Mouse (Mus musculus) heart, postnatal 0 days (tissue): ENCODE data around the gene Hmga2. TPM values are rescaled to one million over a fixed set of nuclear protein-coding genes. Genes with fewer than 3 reads are reported as not detected.

Experiments
- ATAC-seq: fragments of 200-750 bp; cut with Nextera tagmentation; 2 replicates; pipeline ENCODE4 v1.8.0; 2017; ENCODE audit warnings: low read depth, moderate number of reproducible peaks, moderate library complexity; ENCODE audit not compliant: insufficient read depth
- DNase-seq: peaks from one replicate; pipeline ENCODE4 v3.0.0-alpha.2; 2016; ENCODE audit warnings: low spot score
- H3K27ac ChIP-seq: fragments of 300-500 bp; sonication (generic); 2 replicates; pipeline ENCODE4 v1.5.1; 2014; ENCODE audit warnings: low read depth, mild to moderate bottlenecking
- H3K27me3 ChIP-seq: fragments of 300-500 bp; sonication (generic); 2 replicates; pipeline ENCODE4 v1.6.1; 2014; ENCODE audit warnings: low read length, mixed read lengths; ENCODE audit not compliant: control insufficient read depth, insufficient read depth
- H3K36me3 ChIP-seq: fragments of 300-500 bp; sonication (generic); replicated peaks from 2 replicates; pipeline ENCODE4 v1.6.1; 2014; ENCODE audit warnings: low read length, mixed read lengths; ENCODE audit not compliant: control insufficient read depth, insufficient read depth
- H3K4me1 ChIP-seq: fragments of 300-500 bp; sonication (generic); 2 replicates; pipeline ENCODE4 v1.6.1; 2014; ENCODE audit warnings: antibody characterized with exemption; ENCODE audit not compliant: control insufficient read depth, insufficient read depth
- H3K4me2 ChIP-seq: fragments of 300-500 bp; sonication (generic); 2 replicates; pipeline ENCODE4 v1.6.1; 2014; ENCODE audit warnings: low read depth, mild to moderate bottlenecking, low read length, moderate library complexity
- H3K4me3 ChIP-seq: fragments of 300-500 bp; sonication (generic); 2 replicates; pipeline ENCODE4 v1.5.1; 2014; ENCODE audit warnings: low read depth, low read length
- H3K9ac ChIP-seq: fragments of 300-500 bp; sonication (generic); replicated peaks from 2 replicates; pipeline ENCODE4 v1.6.1; 2014; ENCODE audit warnings: low read depth, low read length, mixed read lengths
- H3K9me3 ChIP-seq: fragments of 300-500 bp; sonication (generic); replicated peaks from 2 replicates; pipeline ENCODE4 v1.6.1; 2016; ENCODE audit warnings: low read length; ENCODE audit not compliant: control insufficient read depth
- CTCF ChIP-seq: IDR thresholded peaks from 2 replicates; pipeline ENCODE4 v1.5.1; 2016; ENCODE audit warnings: antibody characterized with exemption, control low read depth, low read depth
- EP300 ChIP-seq: IDR thresholded peaks from 2 replicates; pipeline ENCODE4 v1.6.1; 2016; ENCODE audit warnings: antibody characterized with exemption, low read depth
- WGBS: fragments of 180-500 bp; shearing (Covaris S2); extraction: QIAGEN DNeasy Blood & Tissue Kit; methylation state at CpG from one replicate; pipeline ENCODE4 v1.1.7; 2014; 5-methylcytosine and 5-hydroxymethylcytosine counted together
- polyA plus RNA-seq: library from polyadenylated mRNA; unstranded; fragments of >200 nt; fragmentation: Nextera tagmentation; extraction: Ambion mirVana; gene quantifications from 2 replicates; pipeline ENCODE4 v1.2.1, GENCODE M21; 2015
- total RNA-seq: library from RNA; depleted of rRNA; stranded (reverse); fragments of >200 nt; gene quantifications from 2 replicates; pipeline ENCODE4 v1.2.3, GENCODE M21; 2014; ENCODE audit warnings: low replicate concordance

Hmga2 gene
- total and polyA plus RNA-seq, 2 experiments from 2014 or later = 0.53 to 1.0 TPM

DNA sequence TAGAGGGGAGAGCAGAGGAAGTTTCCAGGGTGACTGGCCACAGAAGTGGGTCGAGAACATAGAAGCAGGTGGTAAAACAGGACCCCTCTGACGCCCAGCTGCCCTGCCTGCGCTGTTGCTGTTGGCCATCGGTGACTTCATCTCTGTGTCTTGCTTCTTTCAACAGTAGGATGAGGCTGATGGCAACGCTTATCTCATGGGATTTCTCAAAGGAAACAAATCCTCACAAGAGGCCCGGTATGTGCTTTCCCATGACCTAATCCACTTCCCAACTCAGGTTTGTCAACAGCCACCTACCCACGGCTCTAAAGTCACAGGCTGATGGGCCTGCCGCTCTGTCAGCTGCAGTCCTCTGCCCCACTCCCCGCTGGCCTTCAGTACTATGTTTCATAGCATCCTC lies 52.3 kb downstream of the Hmga2 start:
- no peak for ATAC-seq
- no peaks in the 10 kb centered on the region for H3K9me3 ChIP-seq
- H3K36me3 ChIP-seq = no peaks in the 10 kb centered on the region
- TF ChIP-seq CTCF = no peak
- TF ChIP-seq EP300 = no peak
- no peak overlapping the region for H3K9ac ChIP-seq
- no peak overlapping the region for H3K27ac ChIP-seq
- WGBS = 34% methylated on average over 9 of the region's 9 CpGs
- H3K27me3 ChIP-seq = no peaks in the 10 kb centered on the region
- no peak overlapping the region for H3K4me2 ChIP-seq
- peaks cover 28% of the 10 kb centered on the region for H3K4me1 ChIP-seq
- DNase-seq = no peak
- no peak overlapping the region for H3K4me3 ChIP-seq

DNA sequence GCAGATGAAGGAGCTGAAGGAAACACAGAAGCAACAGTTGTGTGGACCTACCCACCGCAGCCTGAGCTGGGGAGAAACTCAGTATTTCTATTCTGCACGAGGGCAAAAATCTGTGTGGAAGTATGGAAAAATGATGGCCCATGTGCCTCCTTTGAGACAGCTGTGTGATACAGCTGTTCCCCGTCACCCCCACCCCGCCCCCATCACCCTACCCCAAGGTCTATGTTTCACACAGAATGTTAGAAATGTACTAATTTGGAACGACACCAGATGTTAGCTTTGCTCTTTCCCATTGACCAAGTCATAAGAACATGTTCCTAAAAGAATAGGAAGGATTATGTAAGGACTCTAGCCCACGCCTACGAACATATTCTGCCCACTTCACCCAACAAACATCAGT lies 53.0 kb downstream of the Hmga2 start:
- Histone ChIP-seq H3K36me3 (no peaks in the 10 kb centered on the region), H3K9ac (no peak overlapping the region), H3K9me3 (no peaks in the 10 kb centered on the region), H3K4me3 (no peak overlapping the region), H3K4me2 (no peak overlapping the region), H3K27ac (no peak overlapping the region), H3K4me1 (peaks cover 22% of the 10 kb centered on the region), H3K27me3 (no peaks in the 10 kb centered on the region)
- TF ChIP-seq CTCF = no peak
- TF ChIP-seq EP300 = no peak
- DNase-seq (no peak), ATAC-seq (no peak)
- WGBS = 75% methylated on average over 7 of the region's 7 CpGs

DNA sequence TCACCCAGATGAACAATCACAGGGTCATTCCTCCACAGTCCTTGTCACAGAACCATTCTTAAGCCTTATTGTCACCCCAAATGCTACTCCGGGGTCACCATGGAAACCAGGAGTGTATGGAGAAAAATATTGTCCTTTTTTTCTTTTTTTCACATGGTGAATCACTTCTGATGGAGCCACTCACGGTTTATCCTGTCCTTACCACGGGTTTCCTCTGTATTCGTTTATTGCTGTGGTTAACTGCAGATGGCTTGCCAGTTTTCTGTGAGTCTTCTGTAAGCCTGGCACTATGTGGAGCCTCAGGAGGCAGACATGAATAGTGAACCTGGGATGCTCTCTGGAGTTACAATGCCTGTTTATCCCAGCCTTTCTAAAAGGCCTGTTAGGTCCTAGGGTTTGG lies 53.4 kb downstream of the Hmga2 start:
- H3K9me3 ChIP-seq = no peaks in the 10 kb centered on the region
- no peak for ATAC-seq
- peak overlapping the region; percentile 35; the same call in 1 of the 2 replicates for H3K27ac ChIP-seq
- no peak overlapping the region for H3K9ac ChIP-seq
- TF ChIP-seq CTCF (no peak), EP300 (no peak)
- DNase-seq = no peak
- no peak overlapping the region for H3K4me3 ChIP-seq
- H3K27me3 ChIP-seq = no peaks in the 10 kb centered on the region
- WGBS = 62% methylated on average over 4 of the region's 4 CpGs
- no peaks in the 10 kb centered on the region for H3K36me3 ChIP-seq
- peaks cover 21% of the 10 kb centered on the region for H3K4me1 ChIP-seq
- H3K4me2 ChIP-seq = no peak overlapping the region

DNA sequence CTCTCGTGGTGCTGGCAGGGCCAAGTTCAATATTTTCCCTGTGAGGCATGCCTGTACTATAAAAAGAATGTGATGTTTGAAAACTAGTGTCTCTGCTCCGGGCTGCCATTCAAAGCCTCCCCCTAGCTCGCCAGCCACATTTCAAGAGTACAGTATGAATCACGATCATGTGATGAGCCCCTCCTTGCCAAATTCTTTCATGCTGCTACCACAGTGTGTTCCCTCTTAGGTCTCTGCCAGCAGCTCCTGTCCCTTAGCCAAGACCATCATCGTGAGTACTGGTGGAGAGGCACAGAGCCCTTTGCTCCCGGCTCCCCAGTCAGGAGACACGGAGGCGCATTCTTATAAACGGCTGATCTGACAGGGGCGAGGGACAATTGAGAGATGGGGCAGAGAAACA lies 54.2 kb downstream of the Hmga2 start:
- TF ChIP-seq EP300 = peak; percentile 88
- no peak for TF ChIP-seq CTCF
- Histone ChIP-seq H3K27me3 (no peaks in the 10 kb centered on the region), H3K4me3 (no peak overlapping the region), H3K27ac (peak overlapping the region; percentile 66), H3K4me2 (peak overlapping the region; percentile 30), H3K9ac (no peak overlapping the region), H3K4me1 (peaks cover 29% of the 10 kb centered on the region), H3K36me3 (no peaks in the 10 kb centered on the region), H3K9me3 (no peaks in the 10 kb centered on the region)
- DNase-seq (peak; percentile 97), ATAC-seq (peak; percentile 96)
- WGBS = 12% methylated on average over 10 of the region's 10 CpGs

DNA sequence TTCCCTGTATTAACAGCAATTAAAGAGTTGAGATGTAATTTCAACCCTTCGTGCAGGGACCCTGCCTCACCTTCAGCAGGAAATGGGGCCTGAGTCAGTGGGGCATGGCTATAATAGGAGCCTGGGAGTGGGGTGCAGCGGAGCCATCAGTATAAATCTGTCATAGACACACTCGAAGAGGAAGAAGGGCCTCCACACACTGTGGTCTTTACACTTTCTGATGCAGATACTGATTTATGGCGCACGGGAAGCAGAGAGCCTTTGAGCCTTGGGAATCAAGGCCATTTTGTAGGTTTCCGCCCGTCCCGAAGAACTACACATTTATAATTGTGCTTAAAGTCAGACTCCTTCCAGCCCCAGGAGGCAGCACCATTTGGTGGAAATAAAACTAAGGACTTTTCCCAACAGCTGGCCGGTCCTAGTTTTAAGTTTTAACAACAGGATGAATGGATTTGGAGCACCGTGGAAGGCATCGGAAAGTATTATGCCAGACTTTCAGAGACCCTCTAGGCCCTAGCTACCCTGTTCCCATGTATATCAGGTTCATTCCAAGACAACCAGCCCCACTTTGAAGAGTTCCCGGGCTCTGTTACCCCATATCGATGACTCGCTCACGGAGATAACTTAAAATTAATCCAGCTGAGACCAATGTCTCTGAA lies 55.2 kb downstream of the Hmga2 start:
- TF ChIP-seq EP300 (no peak), CTCF (no peak)
- 76% methylated on average over 15 of the region's 15 CpGs for WGBS
- H3K4me1 ChIP-seq = peaks cover 32% of the 10 kb centered on the region
- ATAC-seq (no peak), DNase-seq (no peak)
- H3K27ac ChIP-seq = peak overlapping the region; percentile 57
- no peaks in the 10 kb centered on the region for H3K9me3 ChIP-seq
- no peaks in the 10 kb centered on the region for H3K27me3 ChIP-seq
- no peaks in the 10 kb centered on the region for H3K36me3 ChIP-seq
- no peak overlapping the region for H3K4me2 ChIP-seq
- H3K9ac ChIP-seq = no peak overlapping the region
- no peak overlapping the region for H3K4me3 ChIP-seq
